Mouse (Mus musculus): Measurements from ENCODE around the gene Fat4. TPM values are rescaled to one million over a fixed set of nuclear protein-coding genes. Genes with fewer than 3 reads are reported as not detected.

The Fat4 gene
- polyA plus RNA-seq, 1 experiment from 2014 or later = 2.0 TPM

GRCm38 (mm10) chr3:38962328-38962727 lies 75.6 kb downstream of the Fat4 start:
- H3K4me2 ChIP-seq (ENCODE audit: low read depth, low read length) = no peak overlapping the region
- ATAC-seq (replicated peaks; ENCODE audit: extremely low read depth, insufficient read depth, low FRiP score) = no peak

DNA sequence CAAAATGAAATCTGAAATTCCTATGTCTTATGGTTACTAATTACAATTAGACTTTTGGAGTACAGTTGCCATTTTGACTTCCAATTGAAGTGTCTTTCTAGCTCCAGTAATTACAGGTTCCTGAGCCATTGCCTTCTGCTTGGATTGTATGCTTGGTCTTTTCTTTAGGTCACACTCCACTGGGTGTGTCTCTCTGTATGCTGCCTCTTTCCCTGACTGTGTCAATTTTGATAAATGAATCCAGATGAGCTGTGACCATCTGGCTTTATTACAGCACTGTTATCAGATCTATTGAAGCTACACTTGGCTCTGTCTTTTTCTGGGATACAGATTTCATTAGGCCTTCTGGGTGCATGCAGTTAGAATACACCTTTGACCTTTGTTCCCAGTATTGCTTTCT lies 80.7 kb downstream of the Fat4 start:
- Histone ChIP-seq H3K4me2 (ENCODE audit: low read depth, low read length) (no peak overlapping the region), H3K9me3 (replicated peaks; ENCODE audit: control insufficient read depth, low read length) (no peaks in the 10 kb centered on the region), H3K36me3 (ENCODE audit: control insufficient read depth, insufficient read depth) (no peaks in the 10 kb centered on the region), H3K27ac (ENCODE audit: low read length) (no peak overlapping the region), H3K4me1 (ENCODE audit: control insufficient read depth, insufficient read depth, low read length) (no peaks in the 10 kb centered on the region), H3K9ac (ENCODE audit: low read length) (no peak overlapping the region), H3K4me3 (ENCODE audit: low read length) (no peak overlapping the region), H3K27me3 (ENCODE audit: control insufficient read depth, insufficient read depth, low read length) (no peaks in the 10 kb centered on the region)
- ATAC-seq (replicated peaks; ENCODE audit: extremely low read depth, insufficient read depth, low FRiP score) = no peak

More at GRCm38 (mm10) chr3:38962328-38962727, 75.6 kb downstream of the Fat4 start:
- no peak overlapping the region for H3K4me3 ChIP-seq (ENCODE audit: low read length)
- peaks cover 3% of the 10 kb centered on the region for H3K36me3 ChIP-seq (ENCODE audit: control insufficient read depth, insufficient read depth)
- H3K9me3 ChIP-seq (replicated peaks; ENCODE audit: control insufficient read depth, low read length) = no peaks in the 10 kb centered on the region
- H3K27ac ChIP-seq (ENCODE audit: low read length) = no peak overlapping the region
- 63% methylated on average over 6 of the region's 6 CpGs for WGBS
- peaks cover 2% of the 10 kb centered on the region; the same call in 1 of the 2 replicates for H3K4me1 ChIP-seq (ENCODE audit: control insufficient read depth, insufficient read depth, low read length)
- H3K27me3 ChIP-seq (ENCODE audit: control insufficient read depth, insufficient read depth, low read length) = no peaks in the 10 kb centered on the region
- H3K9ac ChIP-seq (ENCODE audit: low read length) = no peak overlapping the region

- no peak for ATAC-seq (replicated peaks; ENCODE audit: extremely low read depth, insufficient read depth, low FRiP score)
These were observed 99.6 kb downstream of the Fat4 start for GRCm38 (mm10) chr3:38986379-38986778.

GRCm38 (mm10) chr3:38989181-38989580 lies 102.4 kb downstream of the Fat4 start:
- Histone ChIP-seq H3K9ac (ENCODE audit: low read length) (no peak overlapping the region), H3K27ac (ENCODE audit: low read length) (no peak overlapping the region), H3K36me3 (ENCODE audit: control insufficient read depth, insufficient read depth) (no peaks in the 10 kb centered on the region), H3K27me3 (ENCODE audit: control insufficient read depth, insufficient read depth, low read length) (no peaks in the 10 kb centered on the region), H3K9me3 (replicated peaks; ENCODE audit: control insufficient read depth, low read length) (0 out of 2 replicates have a peak, but pooled peaks cover 3% of the 10 kb centered on the region), H3K4me3 (ENCODE audit: low read length) (no peak overlapping the region), H3K4me1 (ENCODE audit: control insufficient read depth, insufficient read depth, low read length) (no peaks in the 10 kb centered on the region), H3K4me2 (ENCODE audit: low read depth, low read length) (no peak overlapping the region)
- ATAC-seq (replicated peaks; ENCODE audit: extremely low read depth, insufficient read depth, low FRiP score) = no peak
- WGBS = 70% methylated on average over 3 of the region's 3 CpGs

More at GRCm38 (mm10) chr3:38986379-38986778, 99.6 kb downstream of the Fat4 start:
- no peak overlapping the region for H3K4me3 ChIP-seq (ENCODE audit: low read length)
- no peaks in the 10 kb centered on the region for H3K4me1 ChIP-seq (ENCODE audit: control insufficient read depth, insufficient read depth, low read length)
- peaks cover 2% of the 10 kb centered on the region; the same call in 1 of the 2 replicates for H3K36me3 ChIP-seq (ENCODE audit: control insufficient read depth, insufficient read depth)
- no peak overlapping the region for H3K4me2 ChIP-seq (ENCODE audit: low read depth, low read length)
- 0 out of 2 replicates have a peak, but pooled peaks cover 3% of the 10 kb centered on the region for H3K9me3 ChIP-seq (replicated peaks; ENCODE audit: control insufficient read depth, low read length)
- H3K27ac ChIP-seq (ENCODE audit: low read length) = no peak overlapping the region
- H3K27me3 ChIP-seq (ENCODE audit: control insufficient read depth, insufficient read depth, low read length) = no peaks in the 10 kb centered on the region
- no peak overlapping the region for H3K9ac ChIP-seq (ENCODE audit: low read length)

DNA sequence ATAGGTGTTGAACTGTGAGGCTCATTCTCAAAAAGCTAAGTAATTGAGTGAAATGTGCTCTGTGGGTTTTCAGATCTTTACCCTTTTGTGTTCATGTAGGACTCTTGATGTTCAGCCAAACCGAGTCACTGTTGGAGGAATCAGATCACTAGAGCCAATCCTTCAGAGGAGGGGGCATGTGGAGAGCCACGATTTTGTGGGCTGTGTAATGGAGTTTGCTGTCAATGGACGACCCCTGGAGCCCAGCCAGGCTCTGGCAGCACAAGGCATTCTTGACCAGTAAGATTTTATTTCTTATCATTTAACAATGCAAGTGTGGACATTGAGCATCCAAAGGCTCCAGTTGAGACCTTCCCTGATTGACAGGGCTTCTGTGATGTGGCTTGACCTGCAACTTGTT lies 113.3 kb downstream of the Fat4 start:
- Histone ChIP-seq H3K27ac (ENCODE audit: low read length) (no peak overlapping the region), H3K27me3 (ENCODE audit: control insufficient read depth, insufficient read depth, low read length) (no peaks in the 10 kb centered on the region), H3K36me3 (ENCODE audit: control insufficient read depth, insufficient read depth) (no peaks in the 10 kb centered on the region; the same call in 1 of the 2 replicates), H3K4me2 (ENCODE audit: low read depth, low read length) (no peak overlapping the region), H3K4me1 (ENCODE audit: control insufficient read depth, insufficient read depth, low read length) (no peaks in the 10 kb centered on the region), H3K9me3 (replicated peaks; ENCODE audit: control insufficient read depth, low read length) (no peaks in the 10 kb centered on the region), H3K9ac (ENCODE audit: low read length) (no peak overlapping the region), H3K4me3 (ENCODE audit: low read length) (no peak overlapping the region)
- no peak for ATAC-seq (replicated peaks; ENCODE audit: extremely low read depth, insufficient read depth, low FRiP score)
- 44% methylated on average over 3 of the region's 3 CpGs for WGBS

- Histone ChIP-seq H3K36me3 (ENCODE audit: control insufficient read depth, insufficient read depth) (peaks cover 3% of the 10 kb centered on the region; the same call in 1 of the 2 replicates), H3K27me3 (ENCODE audit: control insufficient read depth, insufficient read depth, low read length) (no peaks in the 10 kb centered on the region), H3K4me3 (ENCODE audit: low read length) (no peak overlapping the region), H3K9me3 (replicated peaks; ENCODE audit: control insufficient read depth, low read length) (no peaks in the 10 kb centered on the region), H3K4me2 (ENCODE audit: low read depth, low read length) (no peak overlapping the region), H3K9ac (ENCODE audit: low read length) (no peak overlapping the region), H3K4me1 (ENCODE audit: control insufficient read depth, insufficient read depth, low read length) (peaks cover 3% of the 10 kb centered on the region; the same call in 1 of the 2 replicates), H3K27ac (ENCODE audit: low read length) (no peak overlapping the region)
- ATAC-seq (replicated peaks; ENCODE audit: extremely low read depth, insufficient read depth, low FRiP score) = no peak
- WGBS = 68% methylated on average over 7 of the region's 7 CpGs
These were observed 123.8 kb downstream of the Fat4 start for GRCm38 (mm10) chr3:39010544-39010943.

GRCm38 (mm10) chr3:39017633-39018032 lies 130.9 kb downstream of the Fat4 start:
- ATAC-seq (replicated peaks; ENCODE audit: extremely low read depth, insufficient read depth, low FRiP score) = no peak
- H3K36me3 ChIP-seq (ENCODE audit: control insufficient read depth, insufficient read depth) = no peaks in the 10 kb centered on the region
- H3K27ac ChIP-seq (ENCODE audit: low read length) = no peak overlapping the region
- no peak overlapping the region for H3K9ac ChIP-seq (ENCODE audit: low read length)
- no peak overlapping the region for H3K4me2 ChIP-seq (ENCODE audit: low read depth, low read length)
- no peak overlapping the region for H3K4me3 ChIP-seq (ENCODE audit: low read length)
- H3K4me1 ChIP-seq (ENCODE audit: control insufficient read depth, insufficient read depth, low read length) = peaks cover 5% of the 10 kb centered on the region; the same call in 1 of the 2 replicates
- WGBS = 38% methylated on average over 1 of the region's 1 CpGs
- no peaks in the 10 kb centered on the region for H3K9me3 ChIP-seq (replicated peaks; ENCODE audit: control insufficient read depth, low read length)
- H3K27me3 ChIP-seq (ENCODE audit: control insufficient read depth, insufficient read depth, low read length) = no peaks in the 10 kb centered on the region

DNA sequence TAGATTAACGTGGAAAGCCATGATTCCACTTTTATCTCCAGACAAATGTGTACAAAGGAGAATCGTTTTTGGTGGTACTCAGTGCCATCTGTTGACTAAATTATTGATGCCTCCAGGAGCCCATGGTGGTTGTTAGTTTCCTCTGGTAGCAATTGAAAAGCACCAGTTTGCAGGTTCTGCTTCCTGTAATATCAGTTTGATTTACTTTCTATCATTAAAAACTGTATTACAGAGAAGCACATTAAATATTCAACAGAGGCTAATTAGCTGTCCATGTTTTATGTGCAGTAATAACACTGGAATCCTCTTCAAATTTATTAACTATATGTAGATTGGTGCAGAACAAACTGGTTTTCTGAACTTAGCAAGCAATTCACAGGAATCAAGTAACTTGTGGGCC lies 149.4 kb downstream of the Fat4 start:
- H3K9me3 ChIP-seq (replicated peaks; ENCODE audit: control insufficient read depth, low read length) = no peaks in the 10 kb centered on the region
- no peaks in the 10 kb centered on the region for H3K27me3 ChIP-seq (ENCODE audit: control insufficient read depth, insufficient read depth, low read length)
- no peaks in the 10 kb centered on the region for H3K4me1 ChIP-seq (ENCODE audit: control insufficient read depth, insufficient read depth, low read length)
- H3K27ac ChIP-seq (ENCODE audit: low read length) = no peak overlapping the region
- no peaks in the 10 kb centered on the region for H3K36me3 ChIP-seq (ENCODE audit: control insufficient read depth, insufficient read depth)
- no peak overlapping the region for H3K9ac ChIP-seq (ENCODE audit: low read length)
- 49% methylated on average over 2 of the region's 2 CpGs for WGBS
- no peak overlapping the region for H3K4me3 ChIP-seq (ENCODE audit: low read length)
- no peak overlapping the region for H3K4me2 ChIP-seq (ENCODE audit: low read depth, low read length)
- ATAC-seq (replicated peaks; ENCODE audit: extremely low read depth, insufficient read depth, low FRiP score) = no peak

DNA sequence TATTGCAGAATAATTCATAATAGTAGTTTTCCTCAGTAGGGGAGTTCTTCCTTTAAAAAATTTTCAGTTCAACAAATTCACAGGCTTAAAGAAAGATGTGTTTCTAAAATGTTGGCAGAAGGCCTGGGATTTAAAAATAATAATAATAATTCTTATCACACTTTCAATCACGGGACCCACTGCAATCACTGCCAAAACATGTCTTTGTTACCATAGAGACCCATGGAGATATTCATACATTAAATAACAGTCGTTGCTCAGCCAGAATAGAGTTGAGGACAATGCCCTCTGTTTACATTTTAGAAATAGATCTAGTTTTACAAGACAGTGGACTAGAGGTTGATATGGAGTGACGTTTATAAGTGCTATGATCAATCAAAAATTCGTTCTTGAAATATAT lies 159.7 kb downstream of the Fat4 start:
- 42% methylated on average over 4 of the region's 4 CpGs for WGBS
- Histone ChIP-seq H3K27me3 (ENCODE audit: control insufficient read depth, insufficient read depth, low read length) (no peaks in the 10 kb centered on the region), H3K9ac (ENCODE audit: low read length) (no peak overlapping the region), H3K36me3 (ENCODE audit: control insufficient read depth, insufficient read depth) (no peaks in the 10 kb centered on the region), H3K4me2 (ENCODE audit: low read depth, low read length) (no peak overlapping the region), H3K9me3 (replicated peaks; ENCODE audit: control insufficient read depth, low read length) (no peaks in the 10 kb centered on the region), H3K4me3 (ENCODE audit: low read length) (no peak overlapping the region), H3K27ac (ENCODE audit: low read length) (no peak overlapping the region), H3K4me1 (ENCODE audit: control insufficient read depth, insufficient read depth, low read length) (peaks cover 3% of the 10 kb centered on the region)
- ATAC-seq (replicated peaks; ENCODE audit: extremely low read depth, insufficient read depth, low FRiP score) = no peak
